Comparison of ENCODE assay signal across 27 mouse cellular contexts in the genomic region with DNA sequence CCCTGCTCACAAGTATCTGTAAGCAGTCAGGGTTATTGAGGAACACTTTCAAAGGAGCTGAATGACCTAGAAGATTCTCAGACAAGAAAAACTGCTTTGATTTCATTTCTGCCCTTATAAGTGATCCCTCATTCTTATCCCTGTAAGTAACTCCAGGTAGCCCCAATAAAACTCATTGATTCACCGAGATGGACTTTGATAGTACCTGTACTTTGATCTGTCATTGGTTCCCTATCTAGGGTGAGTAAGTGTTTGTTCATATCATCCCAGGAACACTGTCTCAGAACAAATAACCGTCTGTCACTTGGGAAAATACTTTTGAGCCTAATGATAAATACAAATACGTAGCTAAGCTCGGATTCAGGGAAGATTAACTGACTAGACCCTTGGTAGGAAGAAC.
"Had no signal": no experiment of that assay in that cellular context is flagged by ENCODE, and none has a peak within 500 bp of the region (broad histone marks: within the 10 kb centered on the region; RNA-seq: fewer than 3 reads in every experiment).

No protein-coding gene starts in this region.

- H3K4me2 ChIP-seq: heart, embryonic 11.5 days; heart, embryonic 13.5 days; heart, embryonic 15.5 days; hindbrain, embryonic 12.5 days; hindbrain, embryonic 14.5 days; limb, embryonic 13.5 days; limb, embryonic 15.5 days; liver, embryonic 11.5 days had no signal

- H3K9ac ChIP-seq: heart, embryonic 13.5 days; heart, embryonic 15.5 days; hindbrain, embryonic 12.5 days; hindbrain, embryonic 14.5 days; limb, embryonic 13.5 days; limb, embryonic 15.5 days; liver, embryonic 14.5 days had no signal

- H3K4me3 ChIP-seq: gastrocnemius, adult 2 months; heart, embryonic 13.5 days; heart, embryonic 15.5 days; hindbrain, embryonic 10.5 days; hindbrain, embryonic 12.5 days; layer of hippocampus, adult 2 months; left cerebral cortex, adult 2 months; limb, embryonic 13.5 days; limb, embryonic 15.5 days had no signal

- H3K27me3 ChIP-seq: heart, embryonic 13.5 days; heart, embryonic 15.5 days; hindbrain, embryonic 12.5 days; limb, embryonic 13.5 days; limb, embryonic 15.5 days had no signal

- DNase-seq: gastrocnemius, adult 2 months; gastrocnemius, postnatal 10 days; gastrocnemius, postnatal 25 days; heart, adult 18-20 months; heart, postnatal 14 days; heart, postnatal 4 days; kidney, adult 11 months; kidney, adult 2 months; kidney, adult 9 months; kidney, postnatal 10 days; kidney, postnatal 25 days; kidney, postnatal 4 days; left cerebral cortex, postnatal 4 days had no signal

- H3K4me1 ChIP-seq: heart, embryonic 13.5 days; heart, embryonic 15.5 days; hindbrain, embryonic 10.5 days; hindbrain, embryonic 12.5 days; limb, embryonic 13.5 days; limb, embryonic 15.5 days had no signal

- H3K27ac ChIP-seq: gastrocnemius, adult 2 months; heart, embryonic 13.5 days; heart, embryonic 15.5 days; hindbrain, embryonic 10.5 days; hindbrain, embryonic 12.5 days; hindbrain, embryonic 14.5 days; layer of hippocampus, adult 2 months; left cerebral cortex, adult 2 months; limb, embryonic 13.5 days; limb, embryonic 15.5 days; liver, embryonic 14.5 days had no signal

- H3K36me3 ChIP-seq: heart, embryonic 13.5 days; heart, embryonic 15.5 days; hindbrain, embryonic 10.5 days; hindbrain, embryonic 12.5 days; limb, embryonic 13.5 days; limb, embryonic 15.5 days had no signal

- H3K9me3 ChIP-seq: heart, embryonic 15.5 days; hindbrain, embryonic 10.5 days; hindbrain, embryonic 12.5 days; limb, embryonic 13.5 days; limb, embryonic 15.5 days had no signal

- ATAC-seq: hindbrain, embryonic 16.5 days; inflammation-experienced regulatory T-cells, adult 6 months had no signal
